Mouse (Mus musculus) mesoderm, embryonic 11.5 days (tissue): ENCODE measurements around the gene Gnaq.

ENCODE experiments used
- DNase-seq: peaks from one replicate; pipeline ENCODE4 v3.0.0-alpha.2; 2012; ENCODE audit warnings: low read depth, low spot score

Gnaq gene

DNA sequence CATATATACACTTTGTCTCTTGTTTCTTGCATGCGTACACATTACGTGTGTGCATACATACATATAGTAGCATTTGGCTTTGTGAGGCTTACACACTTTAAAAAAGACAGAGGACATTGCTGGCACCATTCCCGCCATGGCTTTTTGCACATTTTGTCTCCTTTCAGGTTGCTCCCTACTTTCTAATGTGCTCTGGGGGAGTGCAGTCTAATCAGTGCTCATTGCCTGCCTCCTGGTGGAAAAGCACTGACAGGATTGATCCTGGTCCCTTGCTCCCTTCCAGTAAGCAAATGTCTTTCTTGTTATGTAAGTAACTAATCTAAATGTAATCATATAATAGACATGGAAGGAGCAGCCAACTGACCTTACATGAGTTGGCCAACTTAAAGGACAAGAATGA, 65.5 kb downstream of the Gnaq start:
- DNase-seq: no peak

DNA sequence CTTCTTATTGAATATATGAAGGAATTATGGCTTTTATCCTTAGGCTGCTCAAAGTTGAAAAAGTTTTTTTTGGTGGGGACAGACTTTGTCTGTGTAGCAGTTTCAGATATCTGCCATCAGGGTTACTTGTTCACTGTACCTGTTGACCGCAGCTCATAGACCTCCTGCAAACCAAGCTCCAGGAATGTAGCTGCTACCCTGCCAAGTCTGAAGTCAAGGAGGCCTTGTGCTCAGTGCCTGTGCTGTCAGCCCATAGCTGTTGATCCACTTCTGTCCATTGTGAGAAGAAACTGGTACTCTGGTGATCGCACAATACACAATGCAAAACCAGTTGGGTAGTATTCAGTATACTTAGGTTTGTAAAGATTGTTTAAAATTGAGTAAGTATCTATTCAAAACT, 68.7 kb downstream of the Gnaq start:
- no peak for DNase-seq

DNA sequence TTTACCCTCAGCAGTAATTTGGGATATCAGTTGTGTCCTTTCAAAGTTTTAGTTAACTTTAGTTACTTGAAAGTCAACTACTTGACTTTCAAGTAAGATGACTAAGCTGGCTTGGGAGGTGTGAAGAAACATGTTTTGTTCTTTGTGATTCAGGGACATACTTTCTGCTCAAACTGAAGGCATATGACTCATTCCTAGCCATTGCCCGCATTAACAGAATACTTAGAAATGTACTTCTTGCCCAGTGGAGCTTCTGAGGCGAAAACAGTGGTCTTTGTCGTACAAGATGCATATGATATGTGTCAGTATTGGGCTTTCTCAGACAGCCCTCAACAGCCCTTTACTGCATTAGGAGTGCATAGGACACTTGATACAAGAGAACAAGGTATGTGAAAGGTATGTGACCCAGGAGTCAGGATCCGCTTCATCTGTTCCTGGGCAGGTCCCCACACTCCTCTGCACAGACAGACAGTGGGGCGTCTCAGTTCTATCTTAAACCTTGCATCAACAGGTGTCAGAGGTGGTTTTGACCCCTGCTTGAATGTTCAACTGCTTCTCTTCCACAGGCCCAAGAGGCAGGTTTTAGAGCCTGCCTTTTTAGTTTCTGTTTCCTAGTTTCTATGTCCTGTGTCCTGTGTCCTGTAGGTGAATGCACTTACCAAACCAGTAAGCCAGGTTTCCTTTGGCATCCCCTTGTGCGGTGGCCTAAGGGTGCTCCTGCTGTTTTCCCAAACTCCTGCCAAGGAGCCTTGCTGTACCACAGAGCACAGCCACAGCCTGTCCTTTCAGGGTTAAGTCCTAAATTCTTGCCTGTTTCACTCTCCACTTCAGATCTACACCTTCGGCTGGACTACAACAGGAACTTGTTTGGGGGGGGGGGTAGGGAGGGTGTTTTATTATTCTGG, 72.4 kb downstream of the Gnaq start:
- DNase-seq: no peak

DNA sequence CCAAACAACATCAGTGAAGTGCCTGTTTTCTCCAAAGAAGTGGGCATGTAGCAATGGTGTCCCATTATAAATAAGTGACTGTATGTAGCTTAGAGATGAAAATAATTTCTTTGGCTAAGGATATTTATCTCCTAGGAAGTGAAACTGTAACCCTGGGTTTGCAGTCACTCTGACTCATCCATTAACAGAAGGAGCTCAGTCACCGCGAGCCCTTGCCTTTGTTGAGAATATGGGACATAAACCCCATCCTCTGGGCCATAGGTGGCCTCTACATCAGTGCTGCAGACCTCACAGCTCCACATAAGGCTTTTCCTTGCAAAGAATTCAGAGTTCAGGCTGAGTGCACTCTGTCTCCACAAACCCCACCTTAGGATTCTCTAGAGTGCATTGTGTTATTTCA, 77.0 kb downstream of the Gnaq start:
- DNase-seq: no peak

DNA sequence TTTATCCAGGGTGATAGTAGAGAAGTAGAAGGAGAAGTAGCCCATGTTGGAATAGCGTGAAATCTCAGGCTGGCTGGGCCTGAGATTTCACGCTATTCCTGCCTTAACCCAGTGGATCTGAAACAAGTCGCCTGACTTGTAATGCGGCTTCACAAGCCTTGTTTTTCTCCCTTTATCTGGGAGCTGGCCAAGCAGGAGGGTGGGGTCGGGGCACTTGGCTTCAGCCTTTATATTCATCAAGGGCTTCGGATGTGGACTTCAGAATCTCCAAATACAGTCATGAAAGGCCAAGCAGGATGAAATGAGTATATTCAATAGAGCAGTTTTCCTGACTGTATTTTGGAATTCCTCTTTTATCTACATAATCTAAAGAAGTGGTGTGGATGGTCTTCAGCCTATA, 82.3 kb downstream of the Gnaq start:
- no peak for DNase-seq

DNA sequence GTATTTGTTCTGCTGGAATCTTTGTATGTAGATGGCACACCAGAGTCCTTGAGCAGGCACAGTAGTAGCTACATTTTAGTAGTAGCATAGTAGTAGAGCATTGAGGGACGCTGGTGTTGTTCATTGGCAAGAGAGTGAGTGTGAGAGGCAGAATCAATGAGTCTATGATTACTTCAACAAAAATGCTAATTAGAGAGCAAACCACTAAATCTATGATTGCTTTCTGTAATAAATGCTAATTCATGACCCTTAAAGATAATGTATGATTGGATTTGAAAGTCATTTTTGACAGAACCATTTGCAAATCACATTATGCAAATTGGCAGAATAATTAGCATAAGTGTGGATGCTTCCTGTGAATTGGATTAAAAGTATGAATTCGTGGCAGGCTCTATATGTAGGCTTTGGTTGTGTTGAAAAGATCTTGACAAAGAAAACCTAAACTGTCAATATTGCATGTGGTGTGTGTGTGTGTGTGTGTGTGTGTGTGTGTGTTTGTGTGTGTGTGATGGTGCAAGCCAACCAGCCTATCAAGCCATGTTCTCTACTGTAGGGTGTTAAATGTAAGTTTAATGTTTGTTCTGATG, 82.9 kb downstream of the Gnaq start:
- no peak for DNase-seq

DNA sequence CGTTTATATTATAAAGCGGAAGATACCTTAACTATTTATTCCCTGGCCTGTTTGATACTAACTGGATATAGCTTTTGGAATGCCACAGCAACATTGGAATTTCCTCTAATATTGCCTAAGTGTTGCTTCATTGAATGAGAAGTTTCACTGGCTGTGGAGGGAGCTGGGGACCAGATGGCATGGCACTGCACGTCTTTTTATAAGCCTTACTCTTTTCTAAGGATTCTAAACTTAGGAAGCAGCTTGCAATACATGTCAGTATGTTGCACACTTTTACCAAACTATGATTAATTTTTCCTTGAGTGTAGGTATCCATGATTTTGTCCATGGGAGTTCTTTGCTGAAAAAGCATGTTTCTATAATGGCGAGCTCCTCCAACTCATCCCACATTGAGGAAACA, 87.3 kb downstream of the Gnaq start:
- no peak for DNase-seq

DNA sequence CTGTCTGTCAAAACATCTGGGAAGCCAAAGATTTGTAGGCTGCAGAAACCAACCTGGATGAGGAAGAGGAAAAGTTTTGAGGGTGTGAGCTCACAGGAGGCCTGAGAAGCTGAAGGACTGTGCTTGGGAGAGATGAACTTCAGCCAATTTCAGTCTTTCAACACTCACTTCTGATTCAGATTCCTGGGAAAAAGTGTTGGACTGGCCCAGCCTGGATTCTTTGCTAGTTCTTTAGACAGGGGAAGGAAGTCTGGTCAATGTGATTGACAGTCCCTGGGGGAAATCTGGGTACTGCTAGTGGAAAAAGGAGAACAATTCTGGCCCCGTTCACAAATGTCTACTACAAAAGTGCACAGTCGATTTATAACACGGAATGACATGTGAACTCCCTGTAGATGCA, 89.9 kb downstream of the Gnaq start:
- no peak for DNase-seq

DNA sequence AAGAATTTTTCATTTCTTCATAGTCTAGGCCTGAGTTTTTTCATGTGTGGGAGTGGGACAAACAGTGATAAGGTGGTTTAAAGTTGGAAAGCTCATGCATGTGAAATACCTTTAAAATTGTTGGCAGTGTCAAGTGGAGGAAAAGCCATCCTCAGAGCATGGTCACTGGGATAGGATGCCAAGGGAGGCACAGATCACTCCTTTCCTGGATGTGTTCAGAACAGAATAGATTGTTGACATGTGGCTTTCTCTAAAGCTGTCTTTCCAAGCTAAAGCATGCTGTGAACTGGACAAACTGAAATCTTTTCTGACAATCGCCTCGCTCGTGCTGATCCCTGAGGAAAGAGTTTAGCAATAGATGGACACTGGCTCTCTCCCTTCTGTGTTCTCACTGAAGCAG, 90.5 kb downstream of the Gnaq start:
- DNase-seq: no peak

DNA sequence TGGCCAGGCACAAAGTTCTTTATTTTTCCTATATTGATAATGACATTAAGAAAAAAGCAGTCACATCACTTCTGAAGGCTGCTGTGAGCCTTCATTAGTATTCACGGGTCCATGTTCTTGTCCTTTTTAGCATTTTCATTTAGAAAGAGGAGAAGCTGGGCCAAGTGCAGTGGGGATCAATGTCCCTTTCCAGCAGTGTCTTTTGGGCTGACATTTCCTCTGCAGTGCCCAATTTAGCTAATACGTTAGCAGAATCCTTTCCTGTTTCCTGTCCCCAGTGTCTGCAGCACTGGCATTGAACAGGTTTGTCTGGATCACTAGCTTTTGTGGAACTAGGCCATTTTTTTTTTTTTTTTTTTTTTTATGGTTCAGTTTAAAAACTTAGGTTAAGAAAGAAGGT, 92.2 kb downstream of the Gnaq start:
- DNase-seq: no peak

DNA sequence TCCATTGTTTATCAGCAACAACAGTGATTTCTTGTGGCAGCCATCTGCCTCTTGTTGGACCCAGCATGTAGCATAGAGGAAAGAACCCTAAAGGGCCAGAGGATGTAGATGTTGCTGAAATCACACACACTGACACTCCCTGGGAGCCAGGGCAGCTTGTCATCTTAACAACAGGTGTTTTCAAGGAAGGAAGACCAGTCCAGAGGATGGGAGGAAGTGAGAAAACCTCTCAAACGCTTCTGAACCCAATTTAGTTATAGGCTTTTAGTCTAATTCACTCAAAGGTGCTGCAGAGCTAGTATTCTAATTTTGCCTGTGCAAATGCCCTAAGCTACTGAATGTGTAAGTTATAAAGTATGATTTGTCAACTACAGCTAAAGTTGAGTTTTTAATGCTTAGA, 99.0 kb downstream of the Gnaq start:
- no peak for DNase-seq

DNA sequence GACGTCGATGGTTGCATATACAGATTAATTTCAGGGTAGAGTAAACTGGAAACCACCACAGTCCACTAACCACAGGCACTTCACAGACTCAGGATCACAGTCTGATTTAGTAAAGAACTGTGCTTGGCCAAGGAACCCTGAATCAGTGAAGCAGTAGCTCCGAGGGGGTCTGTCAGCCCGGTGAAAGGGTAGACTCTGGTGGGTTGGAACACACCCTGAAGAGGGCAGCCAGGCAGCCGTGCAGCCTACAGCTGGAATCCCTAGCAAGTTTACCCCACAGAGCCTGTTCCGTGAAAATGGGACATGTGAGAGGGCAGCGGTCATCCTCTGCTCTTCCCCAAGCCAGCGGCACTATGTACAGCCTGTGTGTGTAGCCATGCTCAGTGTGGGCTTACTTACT, 103.0 kb downstream of the Gnaq start:
- DNase-seq: no peak

DNA sequence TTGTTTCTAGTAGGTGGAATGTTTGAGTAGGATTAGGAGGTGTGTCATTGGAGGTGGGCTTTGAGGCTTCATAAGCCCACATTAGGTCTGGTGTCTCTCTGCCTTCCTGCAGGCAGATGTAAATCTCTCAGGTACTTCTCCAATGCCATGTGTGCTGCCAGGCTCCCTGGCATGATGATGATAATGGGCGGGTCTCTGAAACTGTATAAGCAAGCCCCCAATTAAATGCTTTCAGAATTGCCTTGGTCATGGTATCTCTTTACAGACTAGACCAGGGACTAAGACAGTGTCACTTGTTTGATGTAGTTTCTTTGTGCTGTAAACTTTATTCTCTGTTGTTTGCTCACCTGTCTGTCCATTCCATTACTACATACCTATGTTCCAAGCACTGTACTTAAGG, 104.4 kb downstream of the Gnaq start:
- no peak for DNase-seq

DNA sequence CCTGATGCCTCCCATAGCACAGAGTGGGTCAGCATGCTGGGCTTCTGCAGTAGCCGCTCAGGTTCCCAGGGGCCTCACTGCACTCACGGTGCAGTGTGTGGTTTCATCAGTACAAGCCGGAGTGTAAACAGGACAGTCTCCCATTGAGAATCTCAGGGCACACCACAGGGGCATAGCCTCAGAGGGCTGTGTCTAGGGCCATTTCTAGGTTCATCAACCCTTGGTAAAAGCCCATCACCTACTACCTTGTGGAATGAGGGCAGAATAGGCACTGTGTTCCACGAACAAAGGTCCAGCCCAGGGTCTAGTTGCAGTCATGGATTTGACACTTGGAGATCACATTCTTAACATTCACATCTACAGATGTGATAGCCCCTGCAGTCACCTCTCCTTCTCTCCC, 105.4 kb downstream of the Gnaq start:
- peak; percentile 12 for DNase-seq

DNA sequence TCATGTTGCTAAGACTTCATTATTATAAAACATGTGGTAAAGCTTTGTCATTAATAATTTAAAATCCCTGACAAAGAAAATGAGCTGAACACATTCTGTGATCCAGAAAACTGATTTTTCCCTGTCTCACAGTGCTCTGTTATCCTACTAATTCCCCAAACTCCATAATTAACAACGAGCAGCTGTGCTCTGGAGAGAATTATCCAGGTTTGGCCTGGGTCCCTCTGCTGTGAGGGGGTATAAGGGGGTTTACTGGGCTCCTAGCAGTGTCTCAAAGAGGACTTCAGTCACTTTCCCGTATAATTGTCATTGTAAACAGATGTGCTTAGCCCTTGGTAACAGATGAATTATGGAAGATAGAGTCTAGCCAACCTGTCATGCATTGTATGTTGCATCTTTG, 105.9 kb downstream of the Gnaq start:
- DNase-seq: no peak

DNA sequence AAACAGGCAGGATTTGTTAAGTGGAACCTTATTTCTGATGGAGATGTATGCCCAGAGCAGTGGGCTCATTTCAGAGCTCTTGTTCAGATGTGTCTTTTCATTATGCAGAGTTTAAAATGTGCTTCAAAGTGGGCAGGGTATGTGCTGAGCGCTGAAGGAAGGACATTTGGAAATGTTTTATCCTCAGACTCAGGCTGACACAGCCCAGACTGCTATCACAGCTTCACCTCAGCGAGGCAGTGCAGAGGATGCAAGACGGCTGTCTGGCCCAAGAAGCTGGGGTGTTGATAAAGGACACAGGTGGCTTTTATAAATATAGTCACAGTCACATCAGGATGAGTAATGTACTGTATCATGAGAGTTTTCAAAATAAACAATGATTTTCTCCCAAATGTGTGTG, 110.1 kb downstream of the Gnaq start:
- DNase-seq: no peak

DNA sequence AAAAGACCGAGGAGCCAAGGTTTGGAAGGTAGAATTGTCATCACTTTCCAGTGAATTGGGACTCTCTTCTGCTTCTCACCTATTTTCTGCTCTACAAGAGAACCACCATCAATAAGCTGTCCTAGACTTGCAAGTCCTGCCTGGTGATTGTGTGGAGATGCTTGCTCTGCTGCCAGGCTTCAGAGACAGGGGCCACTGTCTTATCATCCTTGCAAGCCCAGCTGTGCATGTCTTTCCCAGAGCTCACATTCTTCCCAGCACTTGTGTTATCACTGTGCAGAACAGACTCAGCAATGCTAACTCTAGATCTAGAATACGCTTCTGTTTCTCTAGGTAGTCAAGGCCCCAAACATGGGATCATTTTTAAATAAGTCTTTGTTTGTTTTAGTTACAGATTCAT, 116.4 kb downstream of the Gnaq start:
- no peak for DNase-seq

DNA sequence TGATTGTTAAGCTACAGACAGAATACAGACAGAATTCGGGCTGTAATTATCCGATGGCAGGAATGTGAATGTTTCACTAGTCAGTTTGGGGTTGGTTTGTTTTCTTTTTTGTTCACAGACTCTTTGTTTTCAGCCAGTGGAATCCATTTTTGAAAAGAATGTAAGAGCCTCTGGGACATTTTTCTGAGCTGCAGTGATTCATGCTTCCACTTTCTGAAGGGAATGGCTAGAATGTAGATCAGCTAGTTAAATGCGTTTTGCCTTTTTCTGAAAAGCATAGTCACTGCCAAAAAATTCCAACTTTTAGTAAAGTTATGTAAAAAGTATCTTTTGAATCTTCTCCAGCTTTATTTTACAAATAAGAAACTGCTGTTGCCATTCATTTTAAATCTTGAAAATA, 118.3 kb downstream of the Gnaq start:
- DNase-seq: peak; percentile 18

DNA sequence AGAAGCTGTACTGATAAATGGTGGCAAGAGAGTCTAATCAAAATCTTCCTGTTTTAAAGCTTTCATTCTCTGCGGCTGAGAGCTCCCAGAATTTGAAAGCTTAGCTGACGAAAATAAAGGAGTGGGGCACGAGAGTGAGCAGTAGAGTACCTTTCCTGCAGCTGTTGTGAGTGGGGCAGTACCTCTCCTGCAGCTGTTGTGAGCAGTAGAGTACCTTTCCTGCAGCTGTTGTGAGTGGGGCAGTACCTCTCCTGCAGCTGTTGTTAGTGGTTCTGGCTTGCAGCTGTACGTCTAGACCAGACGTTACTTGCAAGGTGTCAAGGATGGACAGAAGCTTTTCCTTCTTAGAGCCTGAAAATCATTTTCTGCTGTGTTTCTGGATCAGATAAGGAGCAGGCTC, 119.2 kb downstream of the Gnaq start:
- DNase-seq: no peak

DNA sequence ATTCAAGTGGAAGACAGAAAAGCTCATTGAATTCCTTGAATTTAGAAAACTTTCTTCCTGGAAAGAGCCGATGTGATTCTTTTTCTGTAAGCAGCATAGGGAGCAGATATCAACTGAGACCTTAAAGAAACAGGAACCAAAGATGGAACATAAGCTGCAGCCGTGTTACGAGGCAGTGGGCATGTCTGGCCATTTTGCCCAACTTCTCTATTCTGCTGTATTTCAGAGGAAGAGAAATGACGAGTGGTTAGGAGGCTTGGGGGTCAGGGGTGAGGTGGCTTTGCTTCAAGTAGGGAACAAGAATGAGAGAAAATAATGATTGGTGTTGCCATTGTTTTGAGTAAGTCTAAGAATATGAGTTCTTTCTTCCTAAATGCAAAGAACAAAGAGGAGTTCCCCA, 120.1 kb downstream of the Gnaq start:
- no peak for DNase-seq

DNA sequence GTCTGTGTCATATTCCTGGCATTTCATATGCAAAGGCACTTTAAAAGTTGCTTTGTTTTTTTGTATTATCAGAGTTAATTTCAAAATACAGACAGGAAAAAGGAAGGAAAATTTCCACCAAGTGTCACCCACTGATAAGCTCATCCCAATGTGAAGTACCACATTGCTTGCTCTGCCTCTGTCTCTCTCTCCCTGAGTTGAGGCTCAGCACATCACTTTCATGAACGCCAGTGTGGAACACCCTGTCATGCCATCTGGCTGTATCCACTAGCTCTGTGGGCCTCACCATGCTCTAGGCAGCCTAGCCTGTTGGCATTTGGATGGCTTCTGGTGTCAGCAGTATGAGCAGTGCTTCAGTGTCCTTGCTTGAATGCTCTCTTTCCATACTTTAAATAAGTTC, 122.2 kb downstream of the Gnaq start:
- DNase-seq: no peak

DNA sequence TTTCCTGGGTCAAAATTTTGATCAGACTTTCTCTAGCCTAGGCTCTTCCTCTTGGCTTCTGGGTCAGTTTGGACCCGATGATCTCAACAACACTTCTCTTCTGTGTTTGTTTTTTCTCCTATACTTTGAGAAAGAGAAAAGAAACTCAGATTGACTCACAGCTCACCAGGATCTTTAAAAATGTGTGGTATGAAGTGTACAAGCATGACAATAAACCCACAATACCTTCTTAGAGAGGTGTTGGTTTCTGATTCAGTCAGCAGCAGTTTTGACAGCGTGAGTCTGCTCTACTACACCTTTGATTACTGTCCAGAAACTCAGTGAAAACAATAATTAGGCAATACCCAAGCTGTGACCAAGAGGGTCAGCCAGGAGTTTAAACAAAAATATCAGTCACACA, 122.7 kb downstream of the Gnaq start:
- no peak for DNase-seq

DNA sequence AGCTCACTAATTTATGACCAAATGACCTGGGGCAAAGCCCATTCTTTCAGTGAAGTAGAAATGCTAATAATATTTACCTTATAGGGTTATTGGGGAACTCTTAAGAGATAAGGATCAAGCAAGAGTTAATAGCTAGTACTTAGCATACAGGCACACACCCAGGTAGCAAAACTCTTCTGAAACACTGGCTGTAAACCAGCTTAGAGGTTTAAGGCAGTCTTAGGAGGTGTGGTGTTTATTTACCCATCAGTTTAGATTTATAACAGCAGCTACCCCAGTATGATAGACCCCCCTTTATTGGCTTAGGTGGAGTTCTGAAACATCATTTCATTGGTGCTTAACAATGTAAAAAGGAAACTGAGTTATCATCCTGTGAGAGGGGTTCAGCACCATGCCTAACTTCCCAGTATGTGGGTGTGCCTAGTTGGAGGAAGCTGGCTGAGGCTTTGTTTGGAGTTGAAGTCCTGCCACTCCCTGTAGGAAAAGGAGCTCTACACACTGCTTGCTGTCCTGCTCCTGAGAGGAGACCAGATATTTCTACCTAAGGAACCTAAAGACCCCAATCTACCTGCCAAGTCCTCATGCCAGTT, 126.2 kb downstream of the Gnaq start:
- DNase-seq: no peak
